Mouse (Mus musculus) effector memory CD4-positive, alpha-beta T cell, adult 7 months (primary cell): Measurements from ENCODE around the gene Defb35. TPM values are rescaled to one million over a fixed set of nuclear protein-coding genes. Genes with fewer than 3 reads are reported as not detected.

Source experiments
- polyA plus RNA-seq: library from polyadenylated mRNA; unstranded; fragments of 100-300 nt; shearing (Covaris generic); gene quantifications from one replicate; pipeline ENCODE4 v1.2.1, GENCODE M21; 2017

Gene Defb35
- not detected for polyA plus RNA-seq

GRCm38 (mm10) chr8:21938052-21938451, at the start of gene Defb35:
Gene Defb35 (plus strand): TSS chr8:21938352.

GRCm38 (mm10) chr8:21906290-21906689, 31.9 kb upstream of the Defb35 start, which contains the start of gene Defb11:
Gene Defb11 (minus strand): TSS chr8:21906412.

GRCm38 (mm10) chr8:21932610-21933009, 5.5 kb upstream of the Defb35 start, which contains the start of gene Defb15:
Gene Defb15 (minus strand): TSS chr8:21932710.

GRCm38 (mm10) chr8:21946462-21946861, 8.3 kb downstream of the Defb35 start, which contains the start of gene Defb13:
Gene Defb13 (plus strand): TSS chr8:21946762.

GRCm38 (mm10) chr8:21958414-21958813, 20.3 kb downstream of the Defb35 start, which contains the start of gene Fam90a1a:
Gene Fam90a1a (plus strand): TSS chr8:21958714.

GRCm38 (mm10) chr8:21969475-21969874, 31.3 kb downstream of the Defb35 start, which contains the start of gene Ccdc70:
Gene Ccdc70 (plus strand): TSS chr8:21969775.

Other genes with a start within 250 kb of the Defb35 start
- gene AY761184, start 234.7 kb upstream of the Defb35 start, polyA plus RNA-seq: not detected
- gene Defa24, start 203.9 kb upstream of the Defb35 start, polyA plus RNA-seq: not detected
- not detected for gene Defb50, start 114.8 kb upstream of the Defb35 start, polyA plus RNA-seq
- not detected for gene Defb2, start 98.4 kb upstream of the Defb35 start, polyA plus RNA-seq
- not detected for gene Defb10, start 79.5 kb upstream of the Defb35 start, polyA plus RNA-seq
- not detected for gene Defb9, start 52.9 kb upstream of the Defb35 start, polyA plus RNA-seq
- not detected for gene Defb11, start 31.9 kb upstream of the Defb35 start, polyA plus RNA-seq
- not detected for gene Defb15, start 5.6 kb upstream of the Defb35 start, polyA plus RNA-seq
- gene Defb13, start 8.4 kb downstream of the Defb35 start, polyA plus RNA-seq: not detected
- 0.67 TPM for gene Fam90a1a, start 20.4 kb downstream of the Defb35 start, polyA plus RNA-seq
- gene Ccdc70, start 31.4 kb downstream of the Defb35 start, polyA plus RNA-seq: 0.94 TPM
- 0.13 TPM for gene Atp7b, start 122.0 kb downstream of the Defb35 start, polyA plus RNA-seq
- 11.3 TPM for gene Alg11, start 122.4 kb downstream of the Defb35 start, polyA plus RNA-seq
- gene Nek5, start 186.7 kb downstream of the Defb35 start, polyA plus RNA-seq: 0.17 TPM
- 4.3 TPM for gene Nek3, start 228.1 kb downstream of the Defb35 start, polyA plus RNA-seq
- gene Ckap2, start 247.5 kb downstream of the Defb35 start, polyA plus RNA-seq: 1.4 TPM